Mouse (Mus musculus): Measurements from ENCODE around the gene Adgrl3.

GRCm38 (mm10) chr5:81796128-81796527 is 776.2 kb downstream of the Adgrl3 start:
- no peak for TF ChIP-seq POLR2A (IDR thresholded peaks at IDR 0.05; ENCODE audit: insufficient read depth, low read length)
- TF ChIP-seq CTCF (IDR thresholded peaks at IDR 0.05; ENCODE audit: low read depth, low read length), result no peak
- TF ChIP-seq EP300 (IDR thresholded peaks at IDR 0.05; ENCODE audit: insufficient read depth, low read depth, low read length), result no peak
